Mouse (Mus musculus) kidney, adult 11 months (tissue): ENCODE data around the gene Foxj1.

ENCODE experiments used
- DNase-seq: peaks from one replicate; pipeline ENCODE4 v3.0.0; 2022

Foxj1 gene

DNA sequence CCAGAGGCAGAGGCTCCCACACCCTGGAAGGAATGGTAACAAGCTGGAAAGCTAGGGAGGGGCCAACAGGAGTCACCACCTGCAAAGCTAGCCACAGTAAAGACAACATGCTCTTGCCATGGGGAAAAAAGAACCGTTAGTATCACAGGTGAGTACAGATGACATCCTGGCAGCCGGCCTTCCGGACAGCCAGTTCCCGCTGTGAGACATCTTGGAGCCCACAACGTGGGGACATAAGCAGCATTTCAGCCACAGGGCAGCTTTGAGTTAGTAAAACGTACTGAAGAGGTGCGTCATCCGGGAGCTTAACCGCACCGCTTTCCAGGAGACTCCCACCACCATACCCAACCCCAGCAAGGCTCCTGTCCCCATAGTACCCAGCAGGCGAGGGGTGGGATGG, 37.0 kb downstream of the Foxj1 start:
- no peak for DNase-seq

DNA sequence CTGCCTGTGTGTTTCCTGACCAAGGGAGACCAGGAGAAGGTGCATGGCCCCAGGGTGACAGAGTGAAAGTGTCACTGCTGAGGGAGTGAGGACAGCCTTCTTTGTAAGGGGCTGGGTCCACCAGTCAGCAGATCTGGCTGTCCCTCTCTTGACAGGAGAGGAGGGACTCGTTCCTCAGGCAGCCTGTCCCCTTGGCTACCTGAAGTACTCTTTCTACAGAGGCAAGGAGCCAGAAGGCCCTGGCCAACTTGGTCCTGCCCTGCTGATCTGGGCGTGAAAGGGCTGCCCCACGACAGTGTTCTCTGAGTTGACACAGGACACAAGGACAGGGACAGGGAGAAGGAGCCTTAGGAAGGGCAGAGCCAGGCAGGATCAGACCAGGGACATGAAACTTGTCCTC, 38.2 kb downstream of the Foxj1 start:
- no peak for DNase-seq

DNA sequence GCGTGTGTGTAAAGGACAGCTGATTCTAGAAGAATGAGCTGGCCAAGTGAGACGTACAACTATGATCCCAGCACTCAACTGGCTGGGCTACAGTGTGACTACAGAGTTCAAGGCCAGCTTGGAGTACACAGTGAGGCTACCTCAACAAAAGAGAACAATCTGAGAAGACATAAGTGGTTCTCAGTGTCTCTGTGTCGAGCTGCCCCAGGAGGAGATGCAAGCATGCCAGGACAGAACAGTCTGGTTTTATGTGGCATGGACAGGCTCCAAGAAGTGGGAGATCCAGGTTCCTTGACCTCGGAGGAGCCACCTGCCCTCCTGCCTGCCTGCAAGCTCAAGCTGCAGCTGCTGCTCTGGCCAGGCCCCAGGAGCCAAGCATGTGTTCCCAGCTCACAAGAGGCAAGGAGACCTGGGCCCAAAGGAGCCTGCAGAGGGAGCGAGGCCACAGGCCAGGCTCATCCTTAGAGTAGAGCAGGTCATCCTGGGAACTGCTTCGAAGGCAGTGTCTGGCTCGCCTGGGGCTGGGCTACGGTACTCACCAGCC, 38.9 kb downstream of the Foxj1 start:
- DNase-seq = no peak

DNA sequence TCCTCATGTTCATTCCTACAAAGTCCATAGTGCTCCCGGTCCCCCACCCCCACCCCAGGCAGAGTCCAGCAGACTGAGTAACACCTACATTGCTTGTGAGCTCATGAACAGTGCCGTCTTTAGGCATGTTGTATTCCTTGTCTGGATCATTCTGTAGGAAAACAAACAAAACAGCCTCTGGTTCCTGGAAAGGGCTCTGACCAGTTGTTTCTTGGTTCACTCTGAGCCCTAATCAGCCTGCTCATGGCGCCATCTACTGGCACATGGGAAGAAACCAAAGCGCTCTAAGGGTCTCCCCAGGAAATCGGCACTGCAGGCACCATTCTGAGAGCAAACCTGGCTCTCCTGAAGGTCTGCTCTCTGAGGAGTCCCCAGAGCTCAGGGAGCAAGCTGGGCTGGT, 40.9 kb downstream of the Foxj1 start:
- DNase-seq = no peak

DNA sequence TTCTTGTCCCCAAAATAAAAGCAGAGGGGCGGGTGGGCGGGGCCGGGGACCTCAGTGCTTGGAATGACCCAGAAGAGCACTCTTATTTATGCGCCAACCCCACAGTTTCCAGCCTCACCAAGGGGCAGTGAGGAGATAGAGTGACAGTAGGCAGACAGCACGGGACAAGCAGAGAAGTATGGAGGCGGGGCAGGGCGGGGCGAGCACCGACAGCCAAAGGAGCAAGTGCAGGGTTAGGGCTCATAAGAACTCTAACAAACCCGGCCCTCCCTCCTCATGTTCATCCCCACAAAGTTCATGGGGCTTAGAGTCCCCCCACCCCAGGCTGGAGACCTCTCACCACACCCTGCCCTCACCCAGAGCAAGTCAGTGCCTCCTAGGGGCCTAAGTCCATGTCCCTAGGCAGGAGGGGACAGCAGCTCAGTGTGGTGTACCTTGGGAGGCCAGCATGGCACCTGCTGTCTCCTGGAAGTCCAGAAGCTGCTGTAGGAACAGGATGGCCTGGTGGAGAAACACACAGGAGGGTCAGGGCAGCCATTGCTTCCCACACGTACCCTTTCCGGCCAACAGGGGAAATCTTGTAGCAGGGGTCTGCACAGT, 41.6 kb downstream of the Foxj1 start:
- no peak for DNase-seq

DNA sequence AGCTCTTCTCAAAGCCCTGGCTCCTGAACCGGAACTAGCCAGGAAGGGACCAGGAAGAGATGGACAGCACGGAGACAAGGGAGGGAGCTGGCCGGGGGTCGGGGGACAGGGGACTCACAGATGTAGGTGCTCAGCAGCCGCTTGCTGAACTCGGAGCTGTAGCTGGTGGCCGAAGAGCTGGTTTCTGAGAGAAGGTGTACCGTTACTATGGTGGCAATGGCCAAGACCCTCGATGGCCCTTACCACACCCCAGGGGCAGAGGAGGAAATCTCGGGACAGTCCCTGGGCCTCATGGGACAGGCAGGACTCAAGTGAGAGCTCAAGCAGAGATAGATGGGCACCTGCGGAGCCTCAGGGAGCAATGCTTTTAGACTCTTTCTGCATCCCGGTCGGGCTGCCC, 42.8 kb downstream of the Foxj1 start:
- no peak for DNase-seq

DNA sequence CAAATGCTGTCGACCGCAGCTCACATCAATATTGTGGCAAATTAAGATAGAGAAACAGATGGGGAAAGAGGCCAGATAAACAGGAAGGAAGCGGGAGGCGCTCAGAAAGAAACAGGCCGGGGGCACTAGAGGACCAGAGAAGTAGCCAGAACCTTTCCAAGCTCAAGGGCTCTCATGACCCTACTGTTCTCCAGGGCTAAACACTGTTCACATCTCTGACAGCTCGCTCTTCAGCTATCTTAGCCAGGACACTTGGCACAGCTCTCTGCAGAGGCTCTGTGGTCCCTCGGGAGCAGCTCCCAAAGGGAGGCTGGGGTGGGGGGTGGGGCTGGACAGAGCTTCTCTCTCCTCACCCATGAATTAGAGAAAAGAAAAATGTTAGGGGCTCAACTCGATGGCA, 44.6 kb downstream of the Foxj1 start:
- no peak for DNase-seq

DNA sequence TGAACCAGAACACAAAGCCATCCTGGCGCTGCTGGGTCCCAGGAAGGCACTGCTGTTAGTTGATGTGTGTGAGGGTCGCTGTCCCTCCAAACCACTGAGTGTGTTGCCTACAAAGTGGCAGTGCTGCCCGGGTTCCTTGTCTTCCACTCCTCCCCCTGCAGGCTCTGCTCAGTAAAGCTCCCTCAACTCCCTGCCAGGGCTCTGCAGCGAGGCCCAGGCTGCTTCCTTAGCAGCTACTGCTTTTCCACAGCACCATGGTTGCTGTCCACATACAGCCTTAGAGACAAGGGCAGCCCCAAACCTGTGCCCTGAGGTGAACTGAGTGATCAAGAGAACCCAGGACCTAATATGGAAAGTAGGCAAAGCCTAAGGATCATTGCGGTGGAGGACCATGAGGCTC, 47.8 kb downstream of the Foxj1 start:
- no peak for DNase-seq

DNA sequence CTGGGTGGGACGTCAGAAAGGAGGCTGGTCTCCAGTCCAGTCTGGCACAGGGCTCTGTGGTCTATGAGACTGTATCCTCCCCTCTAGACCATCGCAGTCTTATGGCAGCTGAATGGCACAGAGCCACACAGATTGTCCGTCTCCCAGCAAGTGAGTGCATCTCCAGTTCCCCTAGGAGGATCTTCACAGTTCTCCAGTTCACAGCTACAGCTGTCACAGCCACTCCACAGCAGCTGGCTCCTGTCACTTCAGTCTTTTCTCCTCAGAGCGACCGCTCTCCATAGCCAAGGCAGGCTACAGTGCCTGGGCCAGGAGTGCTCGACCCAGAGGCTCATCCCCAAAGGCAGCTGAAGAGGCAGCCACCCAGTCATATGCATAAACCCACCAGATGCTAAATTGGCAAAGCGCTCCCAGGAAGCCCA, 49.4 kb downstream of the Foxj1 start:
- DNase-seq = no peak

DNA sequence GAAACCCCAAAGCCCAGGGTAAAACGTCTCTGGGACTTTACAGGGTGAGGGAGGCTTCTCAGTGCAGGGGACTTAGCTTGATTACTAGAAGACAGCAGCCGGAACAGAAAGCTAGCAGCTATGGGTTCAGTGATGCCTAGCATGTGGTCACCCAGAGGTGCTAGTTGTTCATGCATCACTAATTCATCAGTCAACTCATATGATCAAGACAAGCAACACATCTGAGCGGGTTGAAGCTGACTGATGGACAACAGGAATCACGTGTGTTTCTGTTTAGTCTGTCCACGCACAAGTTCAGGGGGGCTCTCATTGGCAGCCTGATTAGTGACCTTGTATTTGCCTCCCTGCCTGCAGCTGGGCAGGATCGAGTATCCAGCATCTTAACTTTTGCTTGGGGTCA, 51.2 kb downstream of the Foxj1 start:
- DNase-seq = no peak

DNA sequence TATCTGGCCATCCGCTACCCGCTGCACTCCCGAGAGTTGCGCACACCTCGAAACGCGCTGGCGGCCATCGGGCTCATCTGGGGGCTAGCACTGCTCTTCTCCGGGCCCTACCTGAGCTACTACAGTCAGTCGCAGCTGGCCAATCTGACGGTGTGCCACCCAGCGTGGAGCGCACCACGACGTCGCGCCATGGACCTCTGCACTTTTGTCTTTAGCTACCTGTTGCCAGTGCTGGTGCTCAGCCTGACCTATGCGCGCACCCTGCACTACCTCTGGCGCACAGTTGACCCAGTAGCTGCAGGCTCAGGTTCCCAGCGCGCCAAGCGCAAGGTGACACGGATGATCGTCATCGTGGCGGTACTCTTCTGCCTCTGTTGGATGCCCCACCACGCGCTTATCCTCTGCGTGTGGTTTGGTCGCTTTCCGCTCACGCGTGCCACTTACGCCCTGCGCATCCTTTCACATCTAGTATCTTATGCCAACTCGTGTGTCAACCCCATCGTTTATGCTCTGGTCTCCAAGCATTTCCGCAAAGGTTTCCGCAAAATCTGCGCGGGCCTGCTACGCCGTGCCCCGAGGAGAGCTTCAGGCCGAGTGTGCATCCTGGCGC, 52.2 kb downstream of the Foxj1 start:
- no peak for DNase-seq

DNA sequence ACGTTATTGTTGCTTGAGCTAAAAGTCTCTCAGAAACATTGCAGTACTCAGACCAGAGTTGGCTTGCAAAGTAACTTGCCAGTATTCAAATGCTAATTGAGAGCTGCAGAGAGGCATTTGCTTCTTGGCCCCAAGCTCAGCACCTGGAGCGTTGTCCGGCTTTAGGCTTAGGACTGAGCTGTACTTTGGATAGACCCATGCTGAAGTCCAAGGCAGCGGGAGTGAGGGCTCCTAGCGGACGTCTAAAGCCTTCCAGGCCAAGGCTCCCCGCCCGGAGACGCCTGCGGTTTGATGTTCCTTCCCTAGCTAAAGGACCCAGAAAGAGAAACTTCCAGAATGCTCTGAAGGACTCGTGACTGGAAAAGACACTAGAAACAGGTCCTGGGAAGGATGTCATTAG, 53.1 kb downstream of the Foxj1 start:
- DNase-seq = peak; percentile 36

DNA sequence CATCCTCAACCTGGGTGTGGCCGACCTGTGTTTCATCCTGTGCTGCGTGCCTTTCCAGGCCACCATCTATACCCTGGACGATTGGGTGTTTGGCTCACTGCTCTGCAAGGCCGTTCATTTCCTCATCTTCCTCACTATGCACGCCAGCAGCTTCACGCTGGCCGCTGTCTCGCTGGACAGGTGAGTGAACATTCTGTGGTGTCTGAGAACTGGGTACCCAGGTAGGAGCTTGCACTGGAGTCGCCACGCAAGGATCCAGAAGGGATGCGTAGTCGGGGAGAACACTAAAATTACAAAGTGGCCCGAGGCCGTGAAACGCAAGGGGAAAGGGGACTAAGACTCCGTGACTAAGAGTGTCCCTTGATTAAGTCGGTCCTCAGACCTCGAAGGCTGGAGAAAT, 53.5 kb downstream of the Foxj1 start:
- DNase-seq = no peak

DNA sequence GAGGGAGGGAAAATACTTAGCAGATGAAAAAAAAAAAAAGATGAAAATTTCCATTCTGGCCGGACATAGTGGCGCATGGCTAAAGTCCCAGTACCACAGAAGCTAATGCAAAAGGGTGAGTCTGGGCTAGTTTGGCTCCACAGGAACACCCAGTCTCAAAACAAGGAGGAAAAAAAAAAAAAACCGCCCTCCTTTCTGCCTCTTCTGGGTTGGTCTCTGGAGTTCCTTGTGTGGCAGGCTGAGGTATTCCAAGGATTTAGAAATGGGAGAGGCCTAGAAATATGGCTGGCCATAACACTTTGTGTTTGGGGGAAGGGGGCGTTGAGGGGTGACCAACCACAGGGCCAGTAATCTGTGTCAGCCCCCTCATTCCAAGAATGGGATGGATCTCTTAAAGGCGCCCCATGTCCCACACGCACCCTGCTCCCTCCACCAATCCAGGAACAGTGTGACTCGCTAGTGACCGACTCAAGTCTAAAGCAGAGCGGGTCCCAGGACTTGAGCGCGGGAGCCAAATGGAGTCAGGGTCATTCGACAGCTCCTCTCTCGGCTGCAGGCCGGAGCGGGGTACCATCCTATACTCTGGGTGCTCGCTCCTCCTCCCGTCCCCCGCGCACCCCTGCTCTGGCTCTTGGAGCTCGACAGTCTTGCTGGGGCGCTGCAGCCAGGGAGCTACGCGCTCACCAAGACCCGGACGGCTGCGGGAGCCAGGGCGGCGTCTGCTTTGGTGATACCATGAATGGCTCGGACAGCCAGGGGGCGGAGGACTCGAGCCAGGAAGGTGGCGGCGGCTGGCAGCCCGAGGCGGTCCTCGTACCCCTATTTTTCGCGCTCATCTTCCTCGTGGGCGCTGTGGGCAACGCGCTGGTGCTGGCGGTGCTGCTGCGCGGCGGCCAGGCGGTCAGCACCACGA, 54.2 kb downstream of the Foxj1 start, which contains the start of gene Galr2:
Gene Galr2 (plus strand): TSS at position 189 of the 913 bp plus-strand sequence.
- DNase-seq = no peak
